Mouse (Mus musculus) E14TG2a.4 (cell line): Measurements from ENCODE around the gene Ptprc.

ENCODE experiments used
- CTCF ChIP-seq: conservative IDR thresholded peaks from 2 replicates; pipeline ENCODE4 v1.5.1; 2014; ENCODE audit warnings: low read length
- NANOG ChIP-seq: IDR thresholded peaks from 2 replicates; pipeline ENCODE4 v1.6.1; 2014; ENCODE audit warnings: borderline replicate concordance, low read length, mixed read lengths
- POU5F1 ChIP-seq: IDR thresholded peaks from 2 replicates; pipeline ENCODE4 v1.6.1; 2014; ENCODE audit warnings: low read length, borderline replicate concordance

- no peak for TF ChIP-seq CTCF
- no peak for TF ChIP-seq NANOG
- TF ChIP-seq POU5F1 = no peak
Observed at GRCm38 (mm10) chr1:138134324-138134723, 41.2 kb downstream of the Ptprc start.
